Comparison of ENCODE assay signal across 8 mouse cellular contexts in genomic region chr7:143548976-143549457, GRCm38 (mm10). TPM values are rescaled to one million over a fixed set of nuclear protein-coding genes. Genes with fewer than 3 reads are reported as not detected.
A peak's percentile ranks its signal among the peaks of the same experiment; 100 is the strongest.
DNase-seq lines count a peak whose midpoint lies in the region; ATAC-seq and TF ChIP-seq lines count a peak whose summit lies in the region.

Gene Nap1l4 (minus strand): TSS chr7:143549106.

- under 1% methylated on average over 43 of the region's 43 CpGs for WGBS in embryonic facial prominence, embryonic 13.5 days
- WGBS in kidney, adult 2 months: under 1% methylated on average over 42 of the region's 43 CpGs
- under 1% methylated on average over 43 of the region's 43 CpGs for WGBS in limb, embryonic 12.5 days
- WGBS in midbrain, embryonic 15.5 days: under 1% methylated on average over 43 of the region's 43 CpGs
- under 1% methylated on average over 43 of the region's 43 CpGs for WGBS in spleen, adult 2 months

- peak; percentile 63 for TF ChIP-seq POLR2A in kidney, adult 2 months (IDR thresholded peaks at IDR 0.05; ENCODE audit: low read depth, low read length)
- TF ChIP-seq POLR2A in spleen, adult 2 months (IDR thresholded peaks at IDR 0.05; ENCODE audit: low read depth, low read length): peak; percentile 82

- H3K27ac ChIP-seq in embryonic facial prominence, embryonic 13.5 days: peak within 1 kb of the TSS; percentile 95
- H3K27ac ChIP-seq in kidney, adult 2 months (ENCODE audit: insufficient read depth, low read depth, low read length): peak within 1 kb of the TSS; percentile 95
- H3K27ac ChIP-seq in limb, embryonic 12.5 days: peak within 1 kb of the TSS; percentile 94
- H3K27ac ChIP-seq in midbrain, embryonic 15.5 days: peak within 1 kb of the TSS; percentile 87
- peak within 1 kb of the TSS; percentile 93 for H3K27ac ChIP-seq in spleen, adult 2 months (ENCODE audit: insufficient read depth, low read length)

- H3K9ac ChIP-seq in embryonic facial prominence, embryonic 13.5 days: peak within 1 kb of the TSS; percentile 94
- H3K9ac ChIP-seq in limb, embryonic 12.5 days (replicated peaks): peak within 1 kb of the TSS; percentile 94
- H3K9ac ChIP-seq in midbrain, embryonic 15.5 days: peak within 1 kb of the TSS; percentile 91

- TF ChIP-seq CTCF in kidney, adult 2 months (conservative IDR thresholded peaks at IDR 0.05; ENCODE audit: insufficient read depth, insufficient read length, low read depth, low read length): no peak
- TF ChIP-seq CTCF in spleen, adult 2 months (IDR thresholded peaks at IDR 0.05; ENCODE audit: extremely low read depth, insufficient read depth, insufficient read length, insufficient replicate concordance): no peak

- no peaks in the 10 kb centered on the region for H3K9me3 ChIP-seq in embryonic facial prominence, embryonic 13.5 days
- H3K9me3 ChIP-seq in limb, embryonic 12.5 days: no peaks in the 10 kb centered on the region
- H3K9me3 ChIP-seq in midbrain, embryonic 15.5 days: no peaks in the 10 kb centered on the region

- peak; percentile 98 for ATAC-seq in embryonic facial prominence, embryonic 13.5 days (ENCODE audit: insufficient number of reproducible peaks, insufficient read depth, low FRiP score, low TSS enrichment, low read depth)
- peak; percentile 99 for ATAC-seq in limb, embryonic 12.5 days (ENCODE audit: insufficient number of reproducible peaks, insufficient read depth, low FRiP score, low TSS enrichment, low read depth)
- ATAC-seq in midbrain, embryonic 15.5 days (replicated peaks): peak; percentile 99

- DNase-seq in 3134 (ENCODE audit: extremely low read depth, insufficient read length, low spot score): peak; percentile 98
- DNase-seq in adrenal gland, postnatal 36 days: peak; percentile 96 to 99
- DNase-seq in heart, adult 18-20 months: peak; percentile 100
- peak; percentile 100 for DNase-seq in kidney, adult 2 months
- DNase-seq in spleen, adult 2 months (ENCODE audit: low read depth in 1 of 2, low spot score in 2 of 2): peak; percentile 94 to 98

- H3K4me1 ChIP-seq in embryonic facial prominence, embryonic 13.5 days: peaks cover 32% of the 10 kb centered on the region
- peaks cover 2% of the 10 kb centered on the region; the same call in 1 of the 2 replicates for H3K4me1 ChIP-seq in kidney, adult 2 months (ENCODE audit: control insufficient read depth, insufficient read depth, low read length)
- H3K4me1 ChIP-seq in limb, embryonic 12.5 days (replicated peaks): peaks cover 28% of the 10 kb centered on the region
- peaks cover 40% of the 10 kb centered on the region for H3K4me1 ChIP-seq in midbrain, embryonic 15.5 days
- peaks cover 7% of the 10 kb centered on the region; the same call in 1 of the 2 replicates for H3K4me1 ChIP-seq in spleen, adult 2 months (ENCODE audit: control insufficient read depth, insufficient read depth, insufficient read length)

- H3K27me3 ChIP-seq in embryonic facial prominence, embryonic 13.5 days: no peaks in the 10 kb centered on the region
- H3K27me3 ChIP-seq in kidney, adult 2 months (replicated peaks; ENCODE audit: control insufficient read depth, insufficient read depth, low read length): no peaks in the 10 kb centered on the region
- no peaks in the 10 kb centered on the region for H3K27me3 ChIP-seq in limb, embryonic 12.5 days
- no peaks in the 10 kb centered on the region for H3K27me3 ChIP-seq in midbrain, embryonic 15.5 days (replicated peaks)
- no peaks in the 10 kb centered on the region for H3K27me3 ChIP-seq in spleen, adult 2 months (ENCODE audit: control insufficient read depth, insufficient read depth, low read length)

- H3K4me3 ChIP-seq in embryonic facial prominence, embryonic 13.5 days: peak within 1 kb of the TSS; percentile 93
- peak within 1 kb of the TSS; percentile 93 for H3K4me3 ChIP-seq in kidney, adult 2 months (ENCODE audit: insufficient read depth, low read depth, low read length)
- H3K4me3 ChIP-seq in limb, embryonic 12.5 days (replicated peaks): peak within 1 kb of the TSS; percentile 94
- peak within 1 kb of the TSS; percentile 88 for H3K4me3 ChIP-seq in midbrain, embryonic 15.5 days
- peak within 1 kb of the TSS; percentile 79 for H3K4me3 ChIP-seq in spleen, adult 2 months (ENCODE audit: extremely low read depth, insufficient read depth, insufficient read length)

- peaks cover 13% of the 10 kb centered on the region for H3K36me3 ChIP-seq in embryonic facial prominence, embryonic 13.5 days
- no peaks in the 10 kb centered on the region for H3K36me3 ChIP-seq in kidney, adult 2 months (ENCODE audit: control insufficient read depth, insufficient read depth, low read length)
- peaks cover 11% of the 10 kb centered on the region for H3K36me3 ChIP-seq in limb, embryonic 12.5 days
- H3K36me3 ChIP-seq in midbrain, embryonic 15.5 days (replicated peaks): no peaks in the 10 kb centered on the region
- 0 out of 2 replicates have a peak, but pooled peaks cover 1% of the 10 kb centered on the region for H3K36me3 ChIP-seq in spleen, adult 2 months (ENCODE audit: control insufficient read depth, insufficient read depth, low read length)

- peak within 1 kb of the TSS; percentile 83 for H3K4me2 ChIP-seq in embryonic facial prominence, embryonic 13.5 days
- H3K4me2 ChIP-seq in limb, embryonic 12.5 days: peak within 1 kb of the TSS; percentile 80
- peak within 1 kb of the TSS; percentile 86 for H3K4me2 ChIP-seq in midbrain, embryonic 15.5 days

RNA-seq across cellular contexts. Expression of gene Nap1l4, which starts in this region (rescaled TPM):
- 100 to 1,000 TPM; 149 to 150 TPM for total RNA-seq in adrenal gland, postnatal 36 days (2021)
- 262 and 282 TPM in 2 replicates for polyA plus RNA-seq in embryonic facial prominence, embryonic 13.5 days (2015; fragmentation: Nextera tagmentation; extraction: Ambion mirVana)
- 100 to 1,000 TPM; 185 to 191 TPM for total RNA-seq in heart, adult 18-20 months (2021)
- 60.2 and 68.7 TPM in 2 replicates for polyA plus RNA-seq in kidney, adult 2 months (2012; rRNA removed)
- 331 and 335 TPM in 2 replicates for polyA plus RNA-seq in limb, embryonic 12.5 days (2016; fragmentation: Nextera tagmentation; extraction: Ambion mirVana)
- polyA plus RNA-seq in midbrain, embryonic 15.5 days (2015; fragmentation: Nextera tagmentation; extraction: Ambion mirVana): 344 and 348 TPM in 2 replicates
- 50.0 and 50.1 TPM in 2 replicates for polyA plus RNA-seq in spleen, adult 2 months (2012; rRNA removed)

Comparison
In these comparisons a context has a peak if more than half of its experiments do, and no peak if none do; other contexts are left out.
1. Peak in every context shown above with its lines: DNase-seq, ATAC-seq, H3K4me3 ChIP-seq and H3K27ac ChIP-seq.